Mouse (Mus musculus) small intestine, adult 2 months (tissue): Measurements from ENCODE around the gene Ccdc7a. TPM values are rescaled to one million over a fixed set of nuclear protein-coding genes. Genes with fewer than 3 reads are reported as not detected.

Experiments used
- H3K27ac ChIP-seq: fragments of 200-500 bp; 2 replicates; pipeline ENCODE4 v1.5.1; 2012; ENCODE audit warnings: low read depth, low read length, control low read depth, inconsistent platforms; ENCODE audit not compliant: insufficient read depth
- H3K27me3 ChIP-seq: fragments of 200-500 bp; 2 replicates; pipeline ENCODE4 v1.6.1; 2012; ENCODE audit warnings: mild to moderate bottlenecking, moderate library complexity, low read length, inconsistent platforms; ENCODE audit not compliant: control insufficient read depth, insufficient read depth
- H3K36me3 ChIP-seq: fragments of 200-500 bp; 2 replicates; pipeline ENCODE4 v1.6.1; 2012; ENCODE audit warnings: mild to moderate bottlenecking, low read length, control low read depth, inconsistent platforms; ENCODE audit not compliant: control insufficient read depth, insufficient read depth
- H3K4me1 ChIP-seq: fragments of 200-500 bp; 2 replicates; pipeline ENCODE4 v1.6.1; 2012; ENCODE audit warnings: low read length, inconsistent platforms, mixed read lengths; ENCODE audit not compliant: control insufficient read depth, insufficient read depth, insufficient read length
- H3K4me3 ChIP-seq: fragments of 200-500 bp; 2 replicates; pipeline ENCODE4 v1.5.1; 2012; ENCODE audit warnings: low read depth, mild to moderate bottlenecking, control low read depth, inconsistent platforms, low read length, moderate library complexity
- CTCF ChIP-seq: fragments of 200-500 bp; IDR thresholded peaks from 2 replicates; pipeline ENCODE4 v1.5.1; 2012; ENCODE audit warnings: low read depth, mild to moderate bottlenecking, control low read depth, inconsistent platforms, low read length, moderate library complexity, mixed read lengths; ENCODE audit not compliant: insufficient replicate concordance, insufficient read length; ENCODE audit errors: extremely low read depth
- POLR2A ChIP-seq: fragments of 200-500 bp; IDR thresholded peaks from 2 replicates; pipeline ENCODE4 v1.6.1; 2012; ENCODE audit warnings: low read depth, mild to moderate bottlenecking, control low read depth, inconsistent platforms, low read length, moderate library complexity
- WGBS: fragments of 180-500 bp; shearing (Covaris S2); methylation state at CpG from one replicate; pipeline ENCODE4 v1.1.7; 2018; 5-methylcytosine and 5-hydroxymethylcytosine counted together
- polyA plus RNA-seq: library from polyadenylated mRNA; depleted of rRNA; stranded (reverse); fragments of >200 nt; gene quantifications from 2 replicates; pipeline ENCODE4 v1.2.3, GENCODE M21; 2012

Gene Ccdc7a
- polyA plus RNA-seq, 1 experiment = not detected

DNA sequence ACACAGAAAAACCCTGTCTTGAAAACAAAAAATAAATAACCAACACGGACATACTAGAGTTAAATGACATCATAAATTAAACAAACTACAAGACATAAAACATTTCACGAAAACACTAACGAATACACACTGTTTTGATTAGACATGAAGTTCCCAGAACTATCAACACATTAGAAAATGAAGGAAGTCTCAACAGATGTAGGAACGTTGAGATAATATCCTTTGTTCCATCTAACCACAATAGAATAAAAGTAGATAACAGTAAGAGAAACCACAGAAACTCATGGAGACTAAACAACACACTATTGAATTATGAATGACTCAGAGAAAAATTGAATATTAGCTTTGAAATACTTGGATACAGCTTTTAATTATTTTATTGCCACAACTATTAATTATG is 252.8 kb downstream of the Ccdc7a start:
- no peak for TF ChIP-seq CTCF
- no peak for TF ChIP-seq POLR2A
- Histone ChIP-seq H3K4me3 (no peak overlapping the region), H3K4me1 (no peaks in the 10 kb centered on the region), H3K27ac (no peak overlapping the region), H3K36me3 (no peaks in the 10 kb centered on the region), H3K27me3 (no peaks in the 10 kb centered on the region)
- 63% methylated on average over 4 of the region's 4 CpGs for WGBS

GRCm38 (mm10) chr8:128798594-128798993 is 266.7 kb downstream of the Ccdc7a start, which contains the start of gene Gm3952:
TSS of gene Gm3952 (minus strand) at chr8:128798694.
- Histone ChIP-seq H3K36me3 (no peaks in the 10 kb centered on the region), H3K27me3 (no peaks in the 10 kb centered on the region), H3K27ac (no peak within 1 kb of the TSS), H3K4me1 (no peaks in the 10 kb centered on the region), H3K4me3 (no peak within 1 kb of the TSS)
- 67% methylated on average over 1 of the region's 1 CpGs for WGBS
- TF ChIP-seq CTCF (no peak), POLR2A (no peak)

- WGBS = 95% methylated on average over 3 of the region's 3 CpGs
- Histone ChIP-seq H3K4me1 (no peaks in the 10 kb centered on the region), H3K27me3 (no peaks in the 10 kb centered on the region), H3K36me3 (peaks cover 31% of the 10 kb centered on the region), H3K27ac (no peak overlapping the region), H3K4me3 (no peak overlapping the region)
- TF ChIP-seq POLR2A = no peak
- no peak for TF ChIP-seq CTCF
Measured at GRCm38 (mm10) chr8:128735692-128736091, 329.6 kb downstream of the Ccdc7a start.

DNA sequence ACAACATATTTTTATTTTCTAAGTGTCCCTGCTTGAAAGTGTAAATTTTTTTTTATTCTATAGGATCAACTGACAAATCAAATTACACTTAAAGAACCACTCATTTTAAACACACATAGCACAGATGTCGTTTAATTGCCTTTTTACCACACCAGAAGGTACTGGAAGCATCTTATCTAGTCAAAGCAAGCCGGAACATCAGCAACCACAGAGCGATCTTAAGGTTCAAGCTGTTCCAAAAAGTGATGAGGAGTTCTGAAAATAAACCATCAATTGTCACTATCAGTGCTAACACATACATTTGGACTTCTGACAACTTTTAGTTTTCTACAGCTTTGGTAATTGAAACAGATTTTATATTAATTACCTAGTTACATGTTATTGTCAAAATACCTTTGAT is 331.2 kb downstream of the Ccdc7a start:
- Histone ChIP-seq H3K27ac (no peak overlapping the region), H3K27me3 (no peaks in the 10 kb centered on the region), H3K36me3 (peaks cover 36% of the 10 kb centered on the region), H3K4me1 (no peaks in the 10 kb centered on the region), H3K4me3 (no peak overlapping the region)
- TF ChIP-seq CTCF = no peak
- no peak for TF ChIP-seq POLR2A
- 92% methylated on average over 3 of the region's 3 CpGs for WGBS

DNA sequence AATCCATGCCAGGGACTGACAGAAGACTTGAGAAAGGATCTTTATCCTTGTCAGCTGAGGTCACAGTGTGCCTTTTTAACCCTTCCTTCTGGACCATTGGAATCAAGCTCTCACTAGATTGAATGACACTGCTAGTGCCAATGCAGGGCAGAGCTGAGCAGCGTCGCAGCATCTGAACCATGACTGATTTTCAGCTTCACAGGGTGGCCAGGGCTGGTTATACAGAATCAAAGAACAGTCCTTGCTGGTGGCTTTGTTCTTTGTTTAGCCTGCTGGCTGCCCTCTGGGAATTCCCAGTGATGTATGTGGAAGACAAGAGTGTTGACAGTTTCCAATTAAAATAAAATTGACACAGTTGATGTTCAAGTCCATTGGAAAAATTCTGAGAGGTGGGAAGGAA is 333.1 kb downstream of the Ccdc7a start:
- H3K27me3 ChIP-seq = no peaks in the 10 kb centered on the region
- 82% methylated on average over 2 of the region's 2 CpGs for WGBS
- no peaks in the 10 kb centered on the region for H3K4me1 ChIP-seq
- H3K4me3 ChIP-seq = no peak overlapping the region
- TF ChIP-seq POLR2A (no peak), CTCF (no peak)
- peaks cover 43% of the 10 kb centered on the region for H3K36me3 ChIP-seq
- H3K27ac ChIP-seq = no peak overlapping the region

GRCm38 (mm10) chr8:128727213-128727612 is 338.1 kb downstream of the Ccdc7a start:
- H3K4me1 ChIP-seq = no peaks in the 10 kb centered on the region
- H3K36me3 ChIP-seq = peaks cover 50% of the 10 kb centered on the region
- no peak overlapping the region for H3K4me3 ChIP-seq
- WGBS = 95% methylated on average over 1 of the region's 1 CpGs
- no peak overlapping the region for H3K27ac ChIP-seq
- H3K27me3 ChIP-seq = no peaks in the 10 kb centered on the region
- no peak for TF ChIP-seq POLR2A
- TF ChIP-seq CTCF = no peak

DNA sequence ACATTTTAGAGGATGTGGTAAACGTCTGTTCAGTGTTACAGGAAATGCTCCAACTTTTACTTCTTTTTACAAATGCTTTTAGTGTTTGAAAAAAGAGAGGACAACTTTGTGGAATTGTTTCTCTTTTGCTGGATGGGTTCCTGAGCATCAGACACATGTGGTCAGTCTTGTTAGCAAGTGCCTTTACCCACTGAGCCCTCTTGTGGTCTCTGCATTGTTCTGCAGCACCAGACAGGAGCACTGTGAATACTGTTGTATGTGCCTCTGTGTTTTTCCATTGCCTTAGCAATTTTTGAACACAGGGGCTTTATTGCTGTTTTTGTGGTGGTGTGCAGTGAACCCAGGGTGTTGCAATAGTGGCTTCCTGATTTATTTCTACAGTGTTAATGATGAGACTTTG is 340.5 kb downstream of the Ccdc7a start:
- Histone ChIP-seq H3K4me1 (no peaks in the 10 kb centered on the region), H3K27ac (no peak overlapping the region), H3K36me3 (peaks cover 45% of the 10 kb centered on the region), H3K27me3 (no peaks in the 10 kb centered on the region), H3K4me3 (no peak overlapping the region)
- 48% methylated on average over 1 of the region's 1 CpGs for WGBS
- TF ChIP-seq POLR2A (no peak), CTCF (no peak)

DNA sequence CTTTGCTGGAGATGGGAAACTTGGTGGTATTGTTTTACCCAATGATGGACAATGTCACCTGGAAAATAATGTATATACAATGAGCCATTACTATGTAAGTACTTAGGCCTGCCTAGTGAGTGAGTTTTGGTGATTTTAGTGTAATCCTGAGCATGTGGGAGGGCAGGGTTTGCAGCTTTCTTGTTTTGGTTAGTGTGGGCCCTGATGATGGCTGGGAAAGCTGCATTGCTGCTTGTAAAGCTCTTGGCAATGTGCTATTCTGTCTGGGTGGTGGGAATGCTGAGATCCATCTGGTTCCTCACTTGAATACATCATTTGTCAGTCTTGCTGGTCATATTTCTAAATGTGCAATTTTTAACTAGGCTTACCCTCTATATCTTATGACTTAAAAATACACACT is 349.1 kb downstream of the Ccdc7a start:
- TF ChIP-seq POLR2A (no peak), CTCF (no peak)
- no peaks in the 10 kb centered on the region for H3K27me3 ChIP-seq
- no peak overlapping the region for H3K4me3 ChIP-seq
- no peaks in the 10 kb centered on the region for H3K4me1 ChIP-seq
- H3K36me3 ChIP-seq = peaks cover 56% of the 10 kb centered on the region
- H3K27ac ChIP-seq = no peak overlapping the region
